Mouse (Mus musculus): ENCODE data around the gene Ccdc113.

DNA sequence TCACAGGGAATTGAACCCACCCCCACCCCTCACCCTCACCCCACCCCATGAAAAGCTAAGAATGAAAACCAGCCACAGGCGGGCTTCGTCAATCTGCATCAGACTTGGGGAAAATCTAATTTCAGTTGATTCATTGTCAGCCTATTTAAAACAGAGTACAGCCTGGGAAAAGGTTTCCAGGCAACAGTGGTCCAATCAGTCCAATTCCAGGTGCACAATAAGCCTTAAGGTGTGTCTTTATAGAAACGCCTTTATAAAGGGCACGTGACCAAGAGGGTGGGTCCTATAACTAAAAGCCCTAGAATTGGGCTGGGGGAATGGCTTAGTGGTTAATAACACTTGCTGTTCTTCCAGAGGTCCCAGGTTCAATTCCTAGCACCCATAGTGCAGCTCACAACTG lies 1.7 kb upstream of the Ccdc113 start:
- TF ChIP-seq POLR2A (IDR thresholded peaks at IDR 0.05; ENCODE audit: insufficient read depth, low read depth, low read length) (no peak), CTCF (IDR thresholded peaks at IDR 0.05; ENCODE audit: insufficient read depth, low read depth, low read length) (no peak)
